Mouse (Mus musculus): Measurements from ENCODE around the gene Cers2. TPM values are rescaled to one million over a fixed set of nuclear protein-coding genes. Genes with fewer than 3 reads are reported as not detected.
A peak's percentile ranks its signal among the peaks of the same experiment; 100 is the strongest.
"Not testable (repeated sequence)": the region's sequence is repeated elsewhere in the genome, so short reads cannot be mapped to it uniquely, and the experiment has no call there.

Cers2 gene
- polyA plus RNA-seq, 1 experiment from 2014 or later, result 156 TPM

DNA sequence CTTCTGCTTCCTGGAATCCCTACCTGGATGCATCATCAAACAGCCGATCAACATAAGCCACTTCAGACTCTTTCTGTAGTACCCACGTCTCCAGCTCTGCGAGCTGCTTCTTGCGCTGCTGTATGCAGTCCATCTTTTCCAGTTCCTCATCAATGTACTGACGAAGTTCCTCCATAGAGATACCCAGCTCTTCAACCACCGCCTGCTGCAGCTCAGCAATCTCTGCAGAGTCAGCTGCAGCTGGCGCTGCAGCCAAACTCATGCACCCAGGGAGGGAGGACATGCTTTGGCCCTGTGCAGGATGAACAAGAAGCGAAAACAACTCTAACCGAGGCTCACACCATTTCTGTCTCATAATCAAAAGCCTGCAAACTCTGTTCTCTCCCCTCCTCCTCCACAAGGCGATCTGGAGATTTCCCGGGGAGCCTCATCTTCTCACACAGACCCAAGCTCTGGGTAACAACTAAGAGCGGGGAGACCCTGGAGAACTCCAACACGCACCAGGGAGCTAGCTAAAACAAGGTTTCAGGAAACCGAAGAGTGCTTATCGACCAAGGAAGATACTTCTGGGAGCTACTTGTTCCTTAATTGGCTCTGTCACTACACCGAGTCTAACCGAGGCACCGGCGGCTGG is 41.4 kb downstream of the Cers2 start:
- not testable (repeated sequence) for H3K9ac ChIP-seq; H3K4me1 ChIP-seq; H3K27me3 ChIP-seq; H3K9me3 ChIP-seq; H3K27ac ChIP-seq; ATAC-seq (ENCODE audit: insufficient number of reproducible peaks, insufficient read depth, low FRiP score, low TSS enrichment)
- H3K4me3 ChIP-seq, result peak overlapping the region; percentile 58
- peaks cover 22% of the 10 kb centered on the region for H3K36me3 ChIP-seq
- H3K4me2 ChIP-seq (replicated peaks), result peak overlapping the region; percentile 43
- WGBS, result 21% methylated on average over 11 of the region's 19 CpGs

DNA sequence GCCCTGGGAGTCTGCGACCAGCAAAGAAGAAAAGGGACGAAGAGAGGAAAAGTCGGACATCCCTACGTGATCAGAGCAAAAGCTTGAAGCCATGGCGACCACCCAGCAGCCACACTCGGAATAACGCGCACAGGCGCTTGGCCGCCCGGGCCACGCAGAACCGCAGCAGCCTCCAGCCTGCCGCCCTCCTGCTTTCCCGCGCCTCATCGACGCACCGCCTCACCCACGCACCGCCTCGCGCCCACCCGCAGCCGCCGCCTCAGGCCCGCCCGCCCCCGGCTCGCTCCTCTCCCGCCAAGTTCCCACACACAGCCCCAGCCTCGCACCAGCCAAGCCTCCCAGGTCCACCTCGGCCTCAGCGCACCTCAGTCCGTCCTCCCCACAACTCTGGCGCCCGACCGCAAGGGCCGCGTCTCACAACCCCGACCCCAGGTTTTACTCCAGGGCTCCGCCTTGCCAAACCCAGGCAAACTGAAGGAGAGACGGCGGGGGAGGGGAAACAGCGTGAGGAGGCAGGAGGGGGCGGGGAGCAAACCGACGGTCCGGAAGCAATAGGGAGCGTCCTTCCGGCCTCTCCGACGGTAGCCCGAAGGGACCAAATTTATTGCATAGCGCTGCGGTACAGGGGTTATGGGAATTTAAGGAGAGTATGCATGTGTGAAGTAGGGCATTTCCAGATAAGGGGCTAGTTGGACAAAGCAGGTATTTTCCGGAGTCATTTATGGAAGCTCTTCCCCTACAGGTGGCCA is 42.3 kb downstream of the Cers2 start, which contains the start of gene Setdb1:
Gene Setdb1, minus strand, starts transcription at position 502 of the 749 bp plus-strand sequence.
- Histone ChIP-seq H3K4me2 (replicated peaks) (peak within 1 kb of the TSS; percentile 43), H3K27ac (0 out of 2 replicates have a peak within 1 kb of the TSS, but pooled peaks have one; percentile 60), H3K9ac (peak within 1 kb of the TSS; percentile 65), H3K36me3 (peaks cover 17% of the 10 kb centered on the region), H3K4me3 (peak within 1 kb of the TSS; percentile 58)
- H3K9me3 ChIP-seq, H3K4me1 ChIP-seq, H3K27me3 ChIP-seq: not testable (repeated sequence)
- peak; percentile 87 for ATAC-seq (ENCODE audit: insufficient number of reproducible peaks, insufficient read depth, low FRiP score, low TSS enrichment)
- under 1% methylated on average over 41 of the region's 57 CpGs for WGBS

GRCm38 (mm10) chr3:95357746-95358145 is 43.2 kb downstream of the Cers2 start:
- Histone ChIP-seq H3K9ac (no peak overlapping the region), H3K4me1 (no peaks in the 10 kb centered on the region), H3K36me3 (peaks cover 11% of the 10 kb centered on the region), H3K4me3 (no peak overlapping the region), H3K27me3 (no peaks in the 10 kb centered on the region), H3K4me2 (replicated peaks) (no peak overlapping the region), H3K27ac (no peak overlapping the region), H3K9me3 (no peaks in the 10 kb centered on the region)
- ATAC-seq (ENCODE audit: insufficient number of reproducible peaks, insufficient read depth, low FRiP score, low TSS enrichment), result no peak
- WGBS, result 90% methylated on average over 2 of the region's 2 CpGs

GRCm38 (mm10) chr3:95360276-95360675 is 45.7 kb downstream of the Cers2 start:
- 77% methylated on average over 3 of the region's 3 CpGs for WGBS
- not testable (repeated sequence) for H3K9ac ChIP-seq; H3K4me2 ChIP-seq (replicated peaks); H3K27ac ChIP-seq; H3K4me1 ChIP-seq; H3K9me3 ChIP-seq; ATAC-seq (ENCODE audit: insufficient number of reproducible peaks, insufficient read depth, low FRiP score, low TSS enrichment); H3K36me3 ChIP-seq; H3K4me3 ChIP-seq; H3K27me3 ChIP-seq

GRCm38 (mm10) chr3:95370101-95370500 is 55.5 kb downstream of the Cers2 start:
- Histone ChIP-seq H3K4me1 (no peaks in the 10 kb centered on the region), H3K9me3 (no peaks in the 10 kb centered on the region), H3K4me2 (replicated peaks) (no peak overlapping the region), H3K27me3 (no peaks in the 10 kb centered on the region), H3K36me3 (no peaks in the 10 kb centered on the region), H3K4me3 (no peak overlapping the region), H3K9ac (no peak overlapping the region), H3K27ac (no peak overlapping the region)
- no peak for ATAC-seq (ENCODE audit: insufficient number of reproducible peaks, insufficient read depth, low FRiP score, low TSS enrichment)

Other genes starting within 250 kb of the Cers2 start
- gene Pip5k1a, start 207.9 kb upstream of the Cers2 start, polyA plus RNA-seq (2016; fragmentation: Nextera tagmentation; extraction: Ambion mirVana), result 24.4 and 24.9 TPM in 2 replicates
- gene Vps72, start 203.8 kb upstream of the Cers2 start, polyA plus RNA-seq (2016; fragmentation: Nextera tagmentation; extraction: Ambion mirVana), result 221 and 227 TPM in 2 replicates
- 0.57 and 1.0 TPM in 2 replicates for gene Tmod4, start 190.3 kb upstream of the Cers2 start, polyA plus RNA-seq (2016; fragmentation: Nextera tagmentation; extraction: Ambion mirVana)
- gene Scnm1, start 180.8 kb upstream of the Cers2 start, polyA plus RNA-seq (2016; fragmentation: Nextera tagmentation; extraction: Ambion mirVana), result 73.4 and 75.0 TPM in 2 replicates
- gene Lysmd1, start 180.7 kb upstream of the Cers2 start, polyA plus RNA-seq (2016; fragmentation: Nextera tagmentation; extraction: Ambion mirVana), result 18.2 and 19.4 TPM in 2 replicates
- 2.0 and 2.3 TPM in 2 replicates for gene Tnfaip8l2, start 172.4 kb upstream of the Cers2 start, polyA plus RNA-seq (2016; fragmentation: Nextera tagmentation; extraction: Ambion mirVana)
- gene Sema6c, start 154.3 kb upstream of the Cers2 start, polyA plus RNA-seq (2016; fragmentation: Nextera tagmentation; extraction: Ambion mirVana), result 24.2 and 26.4 TPM in 2 replicates
- 14.7 and 15.3 TPM in 2 replicates for gene Gabpb2, start 96.9 kb upstream of the Cers2 start, polyA plus RNA-seq (2016; fragmentation: Nextera tagmentation; extraction: Ambion mirVana)
- 82.3 and 86.8 TPM in 2 replicates for gene Cdc42se1, start 86.1 kb upstream of the Cers2 start, polyA plus RNA-seq (2016; fragmentation: Nextera tagmentation; extraction: Ambion mirVana)
- 24.9 and 32.9 TPM in 2 replicates for gene Mllt11, start 82.6 kb upstream of the Cers2 start, polyA plus RNA-seq (2016; fragmentation: Nextera tagmentation; extraction: Ambion mirVana)
- gene Gm128, start 73.2 kb upstream of the Cers2 start, polyA plus RNA-seq (2016; fragmentation: Nextera tagmentation; extraction: Ambion mirVana), result 0.49 and 0.70 TPM in 2 replicates
- 1.8 and 2.5 TPM in 2 replicates for gene Bnipl, start 63.6 kb upstream of the Cers2 start, polyA plus RNA-seq (2016; fragmentation: Nextera tagmentation; extraction: Ambion mirVana)
- 43.3 TPM in 2 replicates for gene Mindy1, start 33.4 kb upstream of the Cers2 start, polyA plus RNA-seq (2016; fragmentation: Nextera tagmentation; extraction: Ambion mirVana)
- 25.7 and 26.4 TPM in 2 replicates for gene Prune1, start 32.7 kb upstream of the Cers2 start, polyA plus RNA-seq (2016; fragmentation: Nextera tagmentation; extraction: Ambion mirVana)
- gene Anxa9, start 7.6 kb upstream of the Cers2 start, polyA plus RNA-seq (2016; fragmentation: Nextera tagmentation; extraction: Ambion mirVana), result 1.3 and 1.6 TPM in 2 replicates
- 61.8 and 63.6 TPM in 2 replicates for gene Setdb1, start 42.4 kb downstream of the Cers2 start, polyA plus RNA-seq (2016; fragmentation: Nextera tagmentation; extraction: Ambion mirVana)
- gene 4930558C23Rik, start 88.0 kb downstream of the Cers2 start, polyA plus RNA-seq (2016; fragmentation: Nextera tagmentation; extraction: Ambion mirVana), result not detected in 2 replicates
- 51.5 and 53.6 TPM in 2 replicates for gene Arnt, start 119.6 kb downstream of the Cers2 start, polyA plus RNA-seq (2016; fragmentation: Nextera tagmentation; extraction: Ambion mirVana)
- 20.2 and 25.7 TPM in 2 replicates for gene Ctsk, start 184.5 kb downstream of the Cers2 start, polyA plus RNA-seq (2016; fragmentation: Nextera tagmentation; extraction: Ambion mirVana)
- 8.7 and 9.4 TPM in 2 replicates for gene Ctss, start 212.0 kb downstream of the Cers2 start, polyA plus RNA-seq (2016; fragmentation: Nextera tagmentation; extraction: Ambion mirVana)
- gene Hormad1, start 244.9 kb downstream of the Cers2 start, polyA plus RNA-seq (2016; fragmentation: Nextera tagmentation; extraction: Ambion mirVana), result not detected in 2 replicates